Mouse (Mus musculus): ENCODE data around the gene Tbcel.

- TF ChIP-seq FLI1 (IDR thresholded peaks at IDR 0.05; ENCODE audit: low read length): no peak
- TF ChIP-seq GATA1 (IDR thresholded peaks at IDR 0.05; ENCODE audit: borderline replicate concordance, low read length): no peak
Observed at GRCm38 (mm10) chr9:42388490-42388889, 119.1 kb downstream of the Tbcel start.

All from megakaryocyte, embryonic 14.5 days (primary cell).